Mouse (Mus musculus) forebrain, embryonic 10.5 days (tissue): ENCODE data around the gene 4930556J24Rik. TPM values are rescaled to one million over a fixed set of nuclear protein-coding genes. Genes with fewer than 3 reads are reported as not detected.
"Not testable (repeated sequence)": the region's sequence is repeated elsewhere in the genome, so short reads cannot be mapped to it uniquely, and the experiment has no call there.

Experiments
- DNase-seq: peaks from one replicate; pipeline ENCODE4 v3.0.0-alpha.2; 2017; ENCODE audit warnings: low spot score; ENCODE audit errors: extremely low spot score
- H3K27ac ChIP-seq: fragments of 300-500 bp; sonication (generic); 2 replicates; pipeline ENCODE4 v1.5.1; 2016; ENCODE audit warnings: mild to moderate bottlenecking
- H3K27me3 ChIP-seq: fragments of 300-500 bp; sonication (generic); 2 replicates; pipeline ENCODE4 v1.6.1; 2016; ENCODE audit warnings: mild to moderate bottlenecking; ENCODE audit not compliant: poor library complexity, severe bottlenecking
- H3K36me3 ChIP-seq: fragments of 300-500 bp; sonication (generic); replicated peaks from 2 replicates; pipeline ENCODE4 v1.6.1; 2016; ENCODE audit warnings: mild to moderate bottlenecking, moderate library complexity
- H3K4me1 ChIP-seq: fragments of 300-500 bp; sonication (generic); 2 replicates; pipeline ENCODE4 v1.6.1; 2016
- H3K4me3 ChIP-seq: fragments of 300-500 bp; sonication (generic); 2 replicates; pipeline ENCODE4 v1.5.1; 2016; ENCODE audit warnings: mild to moderate bottlenecking, moderate library complexity
- H3K9me3 ChIP-seq: fragments of 300-500 bp; sonication (generic); 2 replicates; pipeline ENCODE4 v1.6.1; 2016; ENCODE audit warnings: mild to moderate bottlenecking, moderate library complexity
- WGBS: fragments of 180-500 bp; shearing (Covaris S2); methylation state at CpG from one replicate; pipeline ENCODE4 v1.1.7; 2016; 5-methylcytosine and 5-hydroxymethylcytosine counted together
- polyA plus RNA-seq: library from polyadenylated mRNA; unstranded; fragments of >200 nt; fragmentation: Nextera tagmentation; extraction: Ambion mirVana; gene quantifications from 2 replicates; pipeline ENCODE4 v1.2.1, GENCODE M21; 2016

4930556J24Rik gene
- polyA plus RNA-seq, 1 experiment from 2014 or later, result 0.36 TPM

DNA sequence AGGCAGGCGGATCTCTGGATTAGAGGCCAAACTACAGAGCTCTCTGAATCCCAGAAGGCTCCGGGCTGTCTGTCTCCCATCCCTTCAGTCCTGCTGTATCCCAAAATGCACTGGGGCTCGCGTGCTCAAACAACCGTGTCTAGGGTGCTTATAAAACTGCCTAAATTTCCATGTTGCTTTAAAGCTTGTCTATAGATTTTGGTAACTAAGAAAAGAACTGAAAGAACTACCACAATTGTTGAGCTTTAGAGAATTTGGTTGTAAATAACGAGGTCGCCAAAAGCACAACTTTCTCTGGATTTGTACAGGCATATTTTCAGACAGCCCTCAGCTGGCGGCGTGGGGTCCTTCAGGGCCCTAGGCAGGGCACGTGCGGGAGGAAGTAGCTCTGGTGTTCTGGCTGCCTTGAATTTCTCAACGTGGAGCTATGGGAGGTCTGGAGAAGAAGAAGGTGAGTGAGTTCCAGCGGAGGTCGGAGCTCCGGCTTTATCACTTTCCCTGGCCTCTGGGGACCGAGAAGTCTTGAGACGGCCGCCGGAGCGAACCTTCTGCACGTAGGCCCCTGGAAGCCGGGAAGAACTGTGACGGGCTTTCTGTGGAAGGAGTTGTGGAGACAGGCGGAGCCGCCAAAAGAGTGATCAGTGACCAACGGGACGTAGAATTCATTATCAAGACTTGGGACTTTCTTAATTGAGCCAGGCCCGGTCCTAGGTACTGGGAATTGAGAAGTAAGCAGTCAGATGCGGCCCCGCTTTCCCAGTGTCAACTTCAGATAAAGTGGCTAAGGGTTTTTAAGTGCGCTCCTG is 12.8 kb downstream of the 4930556J24Rik start, which contains the start of gene Pes1:
Gene Pes1, plus strand, starts transcription at position 366 of the 806 bp plus-strand sequence.
- Histone ChIP-seq H3K27ac (peak within 1 kb of the TSS; percentile 94), H3K4me3 (peak within 1 kb of the TSS; percentile 71), H3K9me3 (no peaks in the 10 kb centered on the region), H3K27me3 (no peaks in the 10 kb centered on the region), H3K4me1 (peaks cover 19% of the 10 kb centered on the region), H3K36me3 (peaks cover 26% of the 10 kb centered on the region)
- 1% methylated on average over 31 of the region's 31 CpGs for WGBS
- DNase-seq, result peak; percentile 79

DNA sequence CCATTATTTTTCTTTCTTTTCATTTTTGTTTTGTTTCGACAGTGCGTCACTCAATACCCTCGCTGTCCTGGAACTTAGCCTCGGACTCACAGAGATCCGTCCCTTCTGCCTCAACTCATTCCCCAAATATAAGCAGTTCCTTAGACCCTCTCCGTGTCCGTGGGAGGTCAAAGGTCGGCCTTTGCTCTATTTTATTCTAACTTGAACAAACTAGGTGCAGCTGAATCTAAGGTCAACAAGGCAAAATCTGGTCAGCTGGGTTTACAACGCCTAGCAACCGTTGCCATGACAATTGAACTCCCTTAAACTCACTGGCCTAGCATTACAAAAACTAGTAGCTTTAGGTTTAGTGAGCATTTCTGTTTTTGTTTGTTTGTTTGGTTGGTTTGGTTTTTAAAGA is 13.4 kb downstream of the 4930556J24Rik start:
- WGBS, result 81% methylated on average over 10 of the region's 10 CpGs
- Histone ChIP-seq H3K4me3 (peak overlapping the region; percentile 71), H3K4me1 (peaks cover 19% of the 10 kb centered on the region), H3K36me3 (peaks cover 20% of the 10 kb centered on the region), H3K27me3 (no peaks in the 10 kb centered on the region), H3K9me3 (no peaks in the 10 kb centered on the region), H3K27ac (peak overlapping the region; percentile 94)
- no peak for DNase-seq

DNA sequence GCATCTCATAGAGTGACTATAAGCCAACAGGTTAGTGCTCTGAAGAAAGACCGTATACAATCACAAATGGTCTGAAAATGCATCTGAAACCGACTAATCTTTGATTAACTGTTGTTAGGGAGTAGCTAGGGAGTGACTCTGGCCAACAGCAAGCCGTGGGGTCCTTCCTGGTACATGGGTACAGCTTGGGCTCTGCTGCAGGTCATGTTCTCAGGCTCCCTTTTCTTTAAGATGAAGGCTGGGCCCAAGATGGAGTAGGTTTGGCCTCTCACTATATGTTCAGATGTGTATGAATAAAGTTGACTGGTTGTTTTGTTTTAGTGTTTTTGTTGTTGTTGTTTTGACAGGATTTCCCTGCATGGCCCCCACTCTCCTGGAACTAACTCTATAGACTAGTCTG is 14.8 kb downstream of the 4930556J24Rik start:
- 75% methylated on average over 3 of the region's 3 CpGs for WGBS
- H3K27me3 ChIP-seq, result no peaks in the 10 kb centered on the region
- no peaks in the 10 kb centered on the region for H3K9me3 ChIP-seq
- no peak overlapping the region for H3K4me3 ChIP-seq
- peaks cover 19% of the 10 kb centered on the region for H3K4me1 ChIP-seq
- no peak for DNase-seq
- H3K36me3 ChIP-seq, result peaks cover 7% of the 10 kb centered on the region
- H3K27ac ChIP-seq, result no peak overlapping the region

DNA sequence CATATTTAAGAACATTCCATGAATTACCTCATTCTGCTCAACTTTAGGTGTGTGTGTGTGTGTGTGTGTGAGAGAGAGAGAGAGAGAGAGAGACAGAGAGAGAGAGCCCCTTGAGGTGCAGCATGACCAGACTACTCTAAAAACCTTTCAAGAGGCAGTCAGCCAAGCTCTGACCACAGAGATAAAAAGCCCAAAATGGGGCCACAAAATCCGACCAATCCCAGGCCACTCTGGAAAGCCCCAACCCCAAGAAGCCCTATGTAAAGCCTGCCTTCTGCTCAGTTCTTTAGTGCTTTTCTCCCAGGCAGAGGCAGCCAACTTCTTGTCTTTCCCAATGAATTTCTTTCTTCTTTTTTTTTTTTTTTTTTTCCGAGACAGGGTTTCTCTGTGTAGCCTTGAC is 15.7 kb downstream of the 4930556J24Rik start:
- DNase-seq, result no peak
- 58% methylated on average over 2 of the region's 2 CpGs for WGBS
- H3K36me3 ChIP-seq, result no peaks in the 10 kb centered on the region

DNA sequence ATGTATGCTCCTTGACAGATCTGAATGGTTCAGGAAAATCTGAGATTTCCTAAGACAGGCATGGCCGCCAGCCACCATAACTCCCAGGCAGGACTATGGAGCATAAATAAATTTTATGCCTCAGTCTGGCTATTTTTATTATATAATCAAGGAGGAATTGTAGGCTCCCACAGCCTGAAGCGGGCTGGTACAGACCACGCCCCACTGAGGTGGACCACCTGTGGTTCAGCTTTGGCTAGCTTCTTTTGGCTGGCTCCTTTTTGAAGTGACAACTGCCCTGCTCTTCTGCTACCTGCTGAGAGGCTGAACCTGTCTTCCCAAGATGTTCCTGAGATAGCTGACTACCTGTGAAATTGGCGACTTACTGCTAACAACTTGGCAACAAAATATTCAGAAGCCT is 21.2 kb downstream of the 4930556J24Rik start:
- not testable (repeated sequence) for H3K4me3 ChIP-seq, H3K4me1 ChIP-seq, H3K36me3 ChIP-seq, DNase-seq, H3K27ac ChIP-seq, H3K27me3 ChIP-seq
- WGBS, result 71% methylated on average over 4 of the region's 4 CpGs
- H3K9me3 ChIP-seq, result peaks cover 20% of the 10 kb centered on the region; the same call in 1 of the 2 replicates

More for the DNA sequence above, 15.7 kb downstream of the 4930556J24Rik start:
- H3K9me3 ChIP-seq, result 0 out of 2 replicates have a peak, but pooled peaks cover under 1% of the 10 kb centered on the region
- H3K4me3 ChIP-seq, result no peak overlapping the region
- H3K27me3 ChIP-seq, result no peaks in the 10 kb centered on the region
- peaks cover 16% of the 10 kb centered on the region for H3K4me1 ChIP-seq
- no peak overlapping the region for H3K27ac ChIP-seq

DNA sequence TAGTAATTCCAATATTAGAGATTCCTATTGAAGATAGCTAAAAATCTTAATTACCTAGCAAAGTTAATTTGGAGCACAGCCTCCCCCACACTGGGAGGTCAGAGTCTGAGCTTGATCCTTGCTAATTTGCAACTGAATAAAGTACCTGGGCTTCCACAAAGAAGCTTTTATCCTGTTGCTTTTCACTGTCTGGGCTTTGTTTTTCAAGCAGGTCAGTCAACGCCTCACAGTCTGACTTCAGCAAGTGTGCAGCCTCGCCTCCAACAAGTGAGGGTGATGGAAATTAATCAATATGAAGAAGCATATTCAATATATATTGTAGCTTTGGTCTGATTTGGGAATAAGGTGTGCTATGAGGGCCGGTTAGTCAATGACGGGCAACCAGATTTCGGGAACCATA is 21.7 kb downstream of the 4930556J24Rik start:
- H3K27me3 ChIP-seq, DNase-seq, H3K27ac ChIP-seq, H3K4me1 ChIP-seq, H3K36me3 ChIP-seq, H3K4me3 ChIP-seq: not testable (repeated sequence)
- WGBS, result 77% methylated on average over 5 of the region's 5 CpGs
- H3K9me3 ChIP-seq, result peaks cover 20% of the 10 kb centered on the region; the same call in 1 of the 2 replicates

DNA sequence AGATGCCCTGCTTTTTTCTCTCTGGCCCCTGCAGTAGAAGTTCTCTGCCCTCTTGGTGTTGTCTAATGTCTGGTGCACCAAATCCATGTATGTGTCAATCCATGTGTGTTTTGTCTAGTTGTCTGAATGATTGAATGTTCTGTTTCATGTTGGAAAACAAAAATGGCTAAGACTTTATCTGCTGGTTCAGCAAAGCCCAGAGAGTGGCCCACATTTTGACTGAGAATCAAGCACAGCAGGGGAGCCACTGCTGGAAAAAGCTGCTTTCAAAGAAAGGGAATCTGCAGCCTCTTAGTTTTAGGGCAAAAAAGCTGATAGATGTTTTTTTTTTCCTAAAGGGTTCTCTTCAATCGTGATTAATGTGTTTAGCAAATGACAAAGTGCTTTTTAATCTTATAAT is 30.2 kb downstream of the 4930556J24Rik start:
- no peaks in the 10 kb centered on the region for H3K36me3 ChIP-seq
- WGBS, result 13% methylated on average over 1 of the region's 1 CpGs

DNA sequence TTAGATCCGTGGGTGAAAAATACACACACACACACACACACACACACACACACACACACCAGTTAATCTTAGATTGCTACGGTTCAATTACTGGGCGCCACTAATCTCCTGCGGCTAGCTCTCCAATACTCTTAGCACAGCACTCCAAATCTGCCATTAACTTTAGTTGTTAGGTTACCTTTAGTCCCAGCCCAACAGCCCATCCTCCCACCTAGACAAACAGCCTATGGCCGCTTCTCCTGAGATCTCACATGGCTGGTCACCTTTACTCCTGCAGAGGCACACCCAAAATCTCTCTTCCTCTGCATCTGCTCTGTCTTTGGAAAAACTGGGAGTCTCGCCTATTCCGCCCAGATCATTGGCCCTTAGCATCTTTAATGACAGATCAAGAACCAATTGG is 35.2 kb downstream of the 4930556J24Rik start:
- Histone ChIP-seq H3K9me3 (no peaks in the 10 kb centered on the region), H3K4me3 (no peak overlapping the region), H3K27ac (no peak overlapping the region), H3K27me3 (0 out of 2 replicates have a peak, but pooled peaks cover 3% of the 10 kb centered on the region), H3K36me3 (no peaks in the 10 kb centered on the region), H3K4me1 (peaks cover 7% of the 10 kb centered on the region; the same call in 1 of the 2 replicates)
- 83% methylated on average over 7 of the region's 7 CpGs for WGBS
- no peak for DNase-seq

More for the DNA sequence above, 30.2 kb downstream of the 4930556J24Rik start:
- peaks cover 8% of the 10 kb centered on the region; the same call in 1 of the 2 replicates for H3K4me1 ChIP-seq
- H3K27me3 ChIP-seq, result 0 out of 2 replicates have a peak, but pooled peaks cover 3% of the 10 kb centered on the region
- DNase-seq, result no peak
- H3K4me3 ChIP-seq, result no peak overlapping the region
- H3K9me3 ChIP-seq, result no peaks in the 10 kb centered on the region
- H3K27ac ChIP-seq, result no peak overlapping the region

DNA sequence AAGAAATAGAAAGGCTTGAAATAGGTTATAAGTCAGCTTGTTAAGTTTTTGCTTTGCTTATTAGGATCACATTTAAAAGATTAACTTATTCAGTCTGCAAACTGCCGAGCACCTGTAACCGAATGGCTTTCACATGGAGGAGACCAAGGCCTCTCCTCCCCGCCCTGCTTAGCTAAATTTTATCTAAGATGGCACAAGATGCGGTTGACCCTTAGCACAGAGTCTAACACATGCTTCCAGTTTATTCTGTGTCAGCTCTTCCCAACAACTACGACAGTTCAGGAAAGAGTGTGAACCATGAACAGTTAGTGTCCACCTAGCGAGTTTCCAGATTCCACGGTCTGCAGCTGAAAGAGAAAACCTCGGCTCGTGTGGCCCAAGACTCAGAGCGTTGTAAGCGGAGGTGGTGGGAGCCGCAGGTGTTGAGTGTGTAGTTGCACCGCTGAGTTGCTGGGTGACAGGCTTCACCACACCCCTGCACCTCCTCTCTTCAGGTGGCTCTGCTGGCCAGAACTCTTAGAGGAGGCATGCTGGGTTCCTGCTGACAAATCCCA is 39.2 kb downstream of the 4930556J24Rik start:
- Histone ChIP-seq H3K36me3 (no peaks in the 10 kb centered on the region), H3K4me1 (0 out of 2 replicates have a peak, but pooled peaks cover 5% of the 10 kb centered on the region), H3K27ac (no peak overlapping the region), H3K27me3 (no peaks in the 10 kb centered on the region), H3K4me3 (no peak overlapping the region), H3K9me3 (no peaks in the 10 kb centered on the region)
- WGBS, result 82% methylated on average over 13 of the region's 13 CpGs
- DNase-seq, result no peak

DNA sequence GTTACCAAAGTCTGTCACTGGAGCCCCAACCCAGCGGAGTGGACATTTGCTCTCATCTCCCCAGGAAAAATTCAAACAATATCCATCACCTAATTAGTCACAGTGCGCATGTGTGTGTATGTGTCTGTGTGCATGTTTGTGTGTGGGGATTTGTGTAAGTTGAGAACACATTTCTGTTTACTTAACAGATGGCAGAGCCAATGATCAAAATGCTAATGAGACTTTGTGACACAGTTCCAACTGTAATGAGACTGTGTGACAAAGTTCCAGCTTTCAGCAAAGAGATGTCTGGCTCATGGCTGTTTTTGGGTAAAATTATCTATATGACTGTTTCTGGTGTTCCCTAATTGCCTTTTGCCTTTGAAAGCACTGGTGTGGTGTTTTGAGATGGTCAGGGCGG is 40.3 kb downstream of the 4930556J24Rik start:
- Histone ChIP-seq H3K4me1 (peaks cover 14% of the 10 kb centered on the region), H3K27ac (no peak overlapping the region), H3K36me3 (no peaks in the 10 kb centered on the region), H3K27me3 (no peaks in the 10 kb centered on the region; the same call in 1 of the 2 replicates), H3K4me3 (no peak overlapping the region), H3K9me3 (no peaks in the 10 kb centered on the region)
- WGBS, result 94% methylated on average over 3 of the region's 3 CpGs
- no peak for DNase-seq

DNA sequence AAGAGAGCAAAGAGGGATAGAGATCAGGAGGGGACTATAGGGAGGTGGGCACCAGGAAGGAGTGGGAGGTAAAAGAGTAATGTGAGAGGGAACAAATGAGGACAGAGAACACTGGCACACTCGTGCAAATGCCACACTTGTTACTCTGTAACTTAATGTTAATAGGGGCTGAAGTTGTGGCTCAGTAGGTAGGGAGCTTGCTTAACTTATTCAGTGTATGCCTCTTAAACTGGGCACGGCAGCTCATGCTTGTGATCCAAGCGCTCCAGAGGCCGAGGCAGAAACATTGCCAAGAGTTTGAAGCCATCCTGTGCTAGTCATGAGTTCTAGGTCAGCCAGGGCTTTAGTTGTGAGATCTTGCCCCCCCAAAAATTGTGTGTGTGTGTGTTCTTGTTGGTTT is 41.4 kb downstream of the 4930556J24Rik start:
- no peaks in the 10 kb centered on the region; the same call in 1 of the 2 replicates for H3K27me3 ChIP-seq
- H3K9me3 ChIP-seq, result no peaks in the 10 kb centered on the region
- DNase-seq, result no peak
- WGBS, result 80% methylated on average over 4 of the region's 4 CpGs
- no peak overlapping the region for H3K27ac ChIP-seq
- peaks cover 20% of the 10 kb centered on the region for H3K4me1 ChIP-seq
- H3K4me3 ChIP-seq, result no peak overlapping the region
- H3K36me3 ChIP-seq, result no peaks in the 10 kb centered on the region

DNA sequence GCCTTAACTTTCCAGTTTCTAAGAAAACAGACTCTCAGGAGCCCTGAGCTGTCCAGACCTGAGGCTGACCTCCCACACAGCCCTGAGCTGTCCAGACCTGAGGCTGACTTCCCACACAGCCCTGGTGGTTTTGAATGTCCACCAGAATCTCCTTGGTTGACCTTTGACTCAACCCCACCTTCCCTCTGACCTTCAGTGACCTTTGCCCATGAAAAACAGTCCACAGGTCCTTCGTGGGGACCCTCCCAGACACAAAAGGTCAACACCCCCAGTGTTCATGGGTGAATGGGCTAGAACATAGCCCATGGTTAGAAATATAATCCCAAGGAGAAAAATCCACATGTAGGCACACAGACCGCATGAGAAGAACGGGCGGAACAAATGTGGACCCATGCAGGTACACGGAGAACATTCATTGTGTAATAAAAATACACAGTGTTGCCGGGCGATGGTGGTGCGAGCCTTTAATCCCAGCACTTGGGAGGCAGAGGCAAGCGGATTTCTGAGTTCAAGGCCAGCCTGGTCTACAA is 42.8 kb downstream of the 4930556J24Rik start:
- no peak for DNase-seq
- H3K9me3 ChIP-seq, result no peaks in the 10 kb centered on the region
- H3K4me3 ChIP-seq, result no peak overlapping the region
- no peak overlapping the region for H3K27ac ChIP-seq
- H3K36me3 ChIP-seq, result no peaks in the 10 kb centered on the region
- peaks cover 20% of the 10 kb centered on the region for H3K4me1 ChIP-seq
- 88% methylated on average over 9 of the region's 9 CpGs for WGBS
- H3K27me3 ChIP-seq, result no peaks in the 10 kb centered on the region; the same call in 1 of the 2 replicates
